Mouse (Mus musculus): Measurements from ENCODE around the gene Slc25a20.

Gene Slc25a20

DNA sequence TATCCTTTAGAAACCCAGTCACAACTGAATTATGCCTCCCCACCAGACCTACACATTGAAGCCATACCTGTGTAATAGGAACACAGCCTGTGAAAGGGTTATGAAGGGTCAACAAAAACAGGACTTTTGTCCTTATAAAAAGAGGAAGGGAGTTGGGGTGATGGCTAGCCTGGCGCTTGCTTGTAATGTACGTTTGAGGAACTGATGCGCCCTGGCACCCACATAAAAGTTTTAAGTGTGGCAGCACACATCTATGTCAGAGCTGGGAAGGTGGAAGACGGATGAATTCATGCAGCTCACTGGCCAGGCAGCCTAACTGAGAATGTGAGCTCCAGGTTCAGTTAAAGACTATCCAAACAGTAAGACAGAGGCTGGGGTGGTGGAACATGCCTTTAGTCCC, 54.3 kb downstream of the Slc25a20 start:
- in situ Hi-C loops (cut with MboI; ENCODE audit: low pct_unique_long_range_greater_than_20kb in 1 of 2, low sequenced_read_pairs in 2 of 2, unreplicated experiment in 1 of 2) = no loop called here

DNA sequence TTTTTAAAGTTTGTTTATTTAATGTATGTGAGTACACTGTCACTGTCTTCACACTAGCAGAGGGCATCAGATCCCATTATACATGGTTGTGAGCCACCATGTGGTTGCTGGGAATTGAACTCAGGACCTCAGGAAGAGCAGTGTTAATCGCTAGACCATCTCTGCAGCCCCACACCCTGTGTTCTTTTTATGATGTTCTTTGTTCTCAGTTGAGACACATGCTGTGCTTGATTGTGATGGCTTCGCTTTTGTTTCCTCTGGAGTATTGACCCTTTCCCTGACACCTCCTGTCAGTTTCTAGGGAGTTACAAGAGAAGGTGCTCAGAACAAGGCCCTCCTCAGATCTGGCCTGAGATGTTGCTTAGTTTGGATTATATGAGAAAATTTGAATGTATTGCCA, 61.9 kb downstream of the Slc25a20 start:
- in situ Hi-C loops (cut with MboI; ENCODE audit: low pct_unique_long_range_greater_than_20kb in 1 of 2, low sequenced_read_pairs in 2 of 2, unreplicated experiment in 1 of 2) = no loop called here

DNA sequence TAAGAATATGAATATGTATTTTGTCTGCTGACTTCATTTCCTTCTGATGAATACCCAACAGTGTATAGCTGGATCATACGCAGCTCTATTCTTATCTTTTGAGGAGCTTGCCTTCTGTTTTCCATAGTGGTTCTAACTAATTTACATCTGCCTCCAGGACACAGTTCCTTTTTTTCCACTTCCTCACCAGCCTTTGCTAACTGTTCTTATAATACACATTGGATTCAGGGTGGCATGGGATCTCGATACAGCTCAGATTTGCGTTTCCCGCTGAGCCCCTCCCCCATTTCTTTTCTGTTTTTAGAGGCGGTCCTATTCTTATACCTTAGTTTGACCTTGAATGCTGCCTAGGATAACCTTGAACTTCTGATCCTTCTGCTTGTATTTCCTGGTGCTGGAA, 64.2 kb downstream of the Slc25a20 start:
- in situ Hi-C loops (cut with MboI; ENCODE audit: low pct_unique_long_range_greater_than_20kb in 1 of 2, low sequenced_read_pairs in 2 of 2, unreplicated experiment in 1 of 2) = no loop called here

DNA sequence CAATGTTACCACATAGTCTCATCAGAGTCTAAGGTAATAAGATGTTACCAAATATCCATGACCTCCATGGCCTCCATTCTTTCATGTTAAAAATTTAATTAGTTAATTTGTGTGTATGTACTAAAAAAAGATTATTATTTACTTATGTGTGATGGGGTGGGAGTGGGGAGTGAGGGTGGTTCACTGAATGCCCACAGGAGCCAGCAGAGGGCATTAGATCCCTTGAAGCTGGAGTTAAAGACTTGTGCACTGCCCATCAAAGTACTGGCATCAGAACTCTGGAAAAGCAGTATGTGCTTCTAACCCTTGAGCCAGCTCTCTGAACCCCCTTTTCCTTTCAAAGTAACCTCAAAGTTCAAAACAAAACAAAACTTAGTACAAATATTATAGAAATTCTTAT, 67.2 kb downstream of the Slc25a20 start:
- in situ Hi-C loops (cut with MboI; ENCODE audit: low pct_unique_long_range_greater_than_20kb in 1 of 2, low sequenced_read_pairs in 2 of 2, unreplicated experiment in 1 of 2) = no loop called here

DNA sequence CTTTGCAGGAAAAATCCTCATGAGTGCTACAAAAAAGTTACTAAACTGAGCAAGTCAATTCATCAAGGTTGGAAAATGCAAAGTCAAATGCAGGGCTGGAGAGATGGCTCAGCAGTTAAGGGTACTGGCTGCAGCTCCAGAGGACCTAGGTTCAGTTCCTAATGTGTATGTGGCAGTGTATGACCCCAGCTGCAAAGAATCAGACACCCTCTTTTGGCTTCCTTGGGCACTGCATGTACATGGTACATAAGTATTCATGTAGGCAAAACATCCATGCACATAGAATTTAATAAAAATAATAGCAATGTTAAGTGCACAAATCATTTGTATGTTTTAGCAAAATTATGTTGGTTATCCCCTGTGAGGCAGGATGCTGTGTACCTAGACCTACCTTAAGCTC, 70.6 kb downstream of the Slc25a20 start:
- in situ Hi-C loops (cut with MboI; ENCODE audit: low pct_unique_long_range_greater_than_20kb in 1 of 2, low sequenced_read_pairs in 2 of 2, unreplicated experiment in 1 of 2) = no loop called here

All from mouse embryonic stem cell (cell line).